Comparison of ENCODE assay signal across 10 mouse cellular contexts in the genomic region with DNA sequence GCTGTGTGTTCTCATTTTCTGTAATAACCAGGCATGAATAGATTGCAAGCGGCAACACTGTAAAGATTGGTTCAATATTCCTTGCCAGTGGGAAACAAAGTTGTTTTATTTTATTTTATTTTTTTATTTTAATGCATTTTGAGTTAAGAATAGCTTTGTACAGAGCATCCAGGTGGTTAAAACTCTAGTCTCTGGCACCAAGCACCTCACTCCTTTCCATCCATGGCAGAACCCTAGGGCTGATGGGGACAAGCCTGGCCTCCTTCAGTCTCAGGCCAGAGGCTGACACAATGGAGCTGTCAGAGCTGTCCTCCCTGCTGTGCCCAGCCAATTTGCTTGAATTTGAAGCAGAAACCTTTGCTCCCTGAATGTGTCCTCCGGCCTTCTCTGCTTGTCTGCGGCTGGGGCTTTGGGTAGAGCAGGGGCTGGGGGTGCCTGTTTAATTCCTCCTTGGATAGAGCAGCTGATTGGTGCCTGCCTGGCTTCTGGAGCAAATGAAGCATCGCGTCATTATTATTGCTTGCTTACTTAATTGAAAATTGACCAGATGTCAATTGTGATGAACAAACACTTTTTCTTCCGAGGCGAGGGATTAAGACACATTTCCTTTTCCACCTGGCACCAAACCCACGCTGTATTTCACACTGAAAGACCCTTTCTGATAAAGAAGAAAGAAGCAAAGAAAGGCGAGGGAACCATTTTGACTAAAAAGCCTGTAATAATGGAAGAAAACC. TPM values are rescaled to one million over a fixed set of nuclear protein-coding genes. Genes with fewer than 3 reads are reported as not detected.
DNase-seq lines count a peak whose midpoint lies in the region; ATAC-seq and TF ChIP-seq lines count a peak whose summit lies in the region.
"Had no signal": no experiment of that assay in that cellular context is flagged by ENCODE, and none has a peak within 500 bp of the region (broad histone marks: within the 10 kb centered on the region; RNA-seq: fewer than 3 reads in every experiment).

No protein-coding gene starts in this region.

- TF ChIP-seq CTCF in heart, adult 2 months (IDR thresholded peaks at IDR 0.05): no peak

- no peak overlapping the region for H3K27ac ChIP-seq in heart, embryonic 10.5 days
- no peak overlapping the region; the same call in 1 of the 2 replicates for H3K27ac ChIP-seq in heart, adult 2 months
- H3K27ac ChIP-seq in hindbrain, embryonic 12.5 days: peak overlapping the region; percentile 82
- H3K27ac ChIP-seq: macrophage had no signal

- no peaks in the 10 kb centered on the region for H3K36me3 ChIP-seq in heart, embryonic 10.5 days
- no peaks in the 10 kb centered on the region for H3K36me3 ChIP-seq in heart, adult 2 months (ENCODE audit: control insufficient read depth, insufficient read depth, low read length)
- H3K36me3 ChIP-seq in hindbrain, embryonic 12.5 days: no peaks in the 10 kb centered on the region

- TF ChIP-seq EP300 in heart, adult 2 months (IDR thresholded peaks at IDR 0.05; ENCODE audit: insufficient read depth, low read depth, low read length): no peak

- H3K4me3 ChIP-seq in heart, embryonic 10.5 days: no peak overlapping the region
- H3K4me3 ChIP-seq in heart, adult 2 months: no peak overlapping the region
- no peak overlapping the region for H3K4me3 ChIP-seq in hindbrain, embryonic 12.5 days
- H3K4me3 ChIP-seq: erythroblast, embryonic 14.5 days had no signal

- TF ChIP-seq POLR2A in heart, adult 2 months (IDR thresholded peaks at IDR 0.05; ENCODE audit: insufficient read depth, low read depth, low read length): no peak

- no peaks in the 10 kb centered on the region for H3K79me2 ChIP-seq in heart, adult 2 months (replicated peaks; ENCODE audit: control insufficient read depth, insufficient read depth, low read length)

- WGBS in heart, embryonic 10.5 days: 56% methylated on average over 9 of the region's 9 CpGs
- WGBS in heart, adult 2 months: 47% methylated on average over 9 of the region's 9 CpGs
- 21% methylated on average over 9 of the region's 9 CpGs for WGBS in hindbrain, embryonic 12.5 days

- H3K9ac ChIP-seq in heart, adult 2 months (ENCODE audit: low read depth, low read length): no peak overlapping the region
- H3K9ac ChIP-seq in hindbrain, embryonic 12.5 days: no peak overlapping the region

- no peaks in the 10 kb centered on the region for H3K9me3 ChIP-seq in heart, embryonic 10.5 days
- no peaks in the 10 kb centered on the region for H3K9me3 ChIP-seq in hindbrain, embryonic 12.5 days (replicated peaks)

- H3K27me3 ChIP-seq in heart, embryonic 10.5 days (ENCODE audit: insufficient read depth, poor library complexity, severe bottlenecking): peaks cover 9% of the 10 kb centered on the region
- no peaks in the 10 kb centered on the region for H3K27me3 ChIP-seq in heart, adult 2 months (ENCODE audit: control insufficient read depth, insufficient read depth, low read length)
- peaks cover 7% of the 10 kb centered on the region; the same call in 1 of the 2 replicates for H3K27me3 ChIP-seq in hindbrain, embryonic 12.5 days

- no peak overlapping the region; the same call in 1 of the 2 replicates for H3K4me2 ChIP-seq in hindbrain, embryonic 12.5 days (replicated peaks)

- peak; percentile 91 for ATAC-seq in hindbrain, embryonic 12.5 days (ENCODE audit: low FRiP score)

- DNase-seq in heart, embryonic 10.5 days (ENCODE audit: low spot score): peak; percentile 48
- DNase-seq in heart, adult 2 months: no peak
- peak; percentile 61 for DNase-seq in embryo, embryonic 10 days (ENCODE audit: low spot score)
- DNase-seq in neural tube, embryonic 10.5 days (ENCODE audit: extremely low spot score, low spot score): peak; percentile 51
- no peak for DNase-seq in MN1 (ENCODE audit: low spot score)
- DNase-seq in gastrocnemius, postnatal 36 days: no peak
- DNase-seq in ovary, adult 18-20 months (ENCODE audit: low spot score): no peak

- intact Hi-C loops in heart, adult 2 months (cut with DNase I): loop anchor here (1.0 to 5.0 kb wide), 6 partner anchors 42 to 302 kb away; no protein-coding TSS in a partner anchor
- intact Hi-C loops in gastrocnemius, postnatal 36 days (cut with DNase I): loop anchor here (5.0 kb wide), 3 partner anchors 45 to 300 kb away; a partner anchor contains a TSS

- no peaks in the 10 kb centered on the region for H3K4me1 ChIP-seq in heart, embryonic 10.5 days
- H3K4me1 ChIP-seq in heart, adult 2 months (ENCODE audit: control insufficient read depth, insufficient read depth, low read length): peaks cover 4% of the 10 kb centered on the region
- H3K4me1 ChIP-seq in hindbrain, embryonic 12.5 days: peaks cover 7% of the 10 kb centered on the region

RNA-seq across cellular contexts. Expression of a gene that starts 46.4 kb away (rescaled TPM):
- polyA plus RNA-seq in heart, embryonic 10.5 days (2016; fragmentation: Nextera tagmentation; extraction: Ambion mirVana): 9.2 and 10.9 TPM in 2 replicates
- total RNA-seq in heart, adult 2 months (2021): 10 to 100 TPM; 49.4 to 50.5 TPM
- polyA plus RNA-seq in heart, adult 2 months (2012; rRNA removed): 41.5 and 46.2 TPM in 2 replicates
- polyA plus RNA-seq in hindbrain, embryonic 12.5 days (2016; fragmentation: Nextera tagmentation; extraction: Ambion mirVana): 8.3 and 10.4 TPM in 2 replicates
- 10 to 100 TPM; 22.0 to 22.8 TPM for total RNA-seq in gastrocnemius, postnatal 36 days (2021)

RNA-seq across cellular contexts. Expression of a gene that starts 56.6 kb away (rescaled TPM):
- polyA plus RNA-seq in heart, embryonic 10.5 days (2016; fragmentation: Nextera tagmentation; extraction: Ambion mirVana): 0.16 and 0.49 TPM in 2 replicates
- under 1 TPM; 0.08 to 0.18 TPM for total RNA-seq in heart, adult 2 months (2021)
- 0.06 and 0.23 TPM in 2 replicates for polyA plus RNA-seq in heart, adult 2 months (2012; rRNA removed)
- 0.18 and 0.59 TPM in 2 replicates for polyA plus RNA-seq in hindbrain, embryonic 12.5 days (2016; fragmentation: Nextera tagmentation; extraction: Ambion mirVana)
- under 1 TPM; 0.08 to 0.20 TPM for total RNA-seq in gastrocnemius, postnatal 36 days (2021)
- polyA plus RNA-seq: erythroblast, embryonic 14.5 days; macrophage had no signal

Comparison
In these comparisons a context has a peak if more than half of its experiments do, and no peak if none do; other contexts are left out.
1. DNase-seq: peak in heart, embryonic 10.5 days (single experiment), embryo, embryonic 10 days (single experiment) and neural tube, embryonic 10.5 days (single experiment); none in heart, adult 2 months (0 of 2), MN1 (single experiment), gastrocnemius, postnatal 36 days (0 of 2) and ovary, adult 18-20 months (single experiment).